8 mouse cellular contexts compared by ENCODE assay signal in the genomic region with DNA sequence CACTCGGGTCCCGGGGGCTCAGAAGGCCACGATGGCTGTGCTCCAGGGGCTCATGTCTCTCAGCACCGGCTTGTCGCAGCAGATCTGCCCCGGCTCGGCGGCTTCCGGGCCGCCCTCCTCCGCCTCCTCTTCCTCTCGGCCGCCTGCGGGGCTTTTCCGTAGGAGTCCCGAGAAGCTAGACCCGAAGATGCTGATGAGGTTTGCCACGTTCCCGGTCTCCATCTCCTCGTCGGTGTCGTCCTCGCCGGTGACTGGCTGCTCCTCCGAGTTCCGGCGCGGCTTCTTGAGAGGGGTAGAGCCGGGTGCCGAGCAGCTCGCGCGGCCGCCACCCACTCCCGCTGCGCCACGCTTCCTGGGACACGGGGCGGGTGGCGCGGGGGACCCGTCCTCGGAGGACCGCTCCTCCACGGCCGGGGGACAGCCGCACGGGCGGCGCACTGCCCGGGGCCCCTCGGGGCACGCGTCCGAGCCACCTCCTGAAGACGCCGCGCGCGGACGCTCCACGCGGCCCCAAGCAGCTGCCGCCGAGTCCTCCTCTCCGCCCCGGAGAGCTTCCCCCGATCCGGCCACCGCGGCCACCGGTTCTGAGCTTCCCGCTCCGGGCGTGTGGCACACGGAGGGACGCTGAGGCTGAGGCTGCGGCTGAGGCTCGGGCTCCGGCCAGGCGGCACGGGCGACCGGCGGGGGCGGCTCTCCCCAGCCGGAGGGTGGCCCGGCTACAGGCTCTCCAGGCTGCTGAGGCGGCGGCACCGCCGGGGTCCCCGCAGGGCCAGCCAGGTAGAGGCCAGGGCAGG. TPM values are rescaled to one million over a fixed set of nuclear protein-coding genes. Genes with fewer than 3 reads are reported as not detected.
A peak's percentile ranks its signal among the peaks of the same experiment; 100 is the strongest.
DNase-seq lines count a peak whose midpoint lies in the region; ATAC-seq and TF ChIP-seq lines count a peak whose summit lies in the region.

No protein-coding gene starts in this region.

- H3K79me2 ChIP-seq in CH12.LX (replicated peaks; ENCODE audit: control insufficient read depth, extremely low read depth, insufficient read depth, poor library complexity, severe bottlenecking): peaks cover 23% of the 10 kb centered on the region

- under 1% methylated on average over 85 of the region's 93 CpGs for WGBS in embryonic facial prominence, embryonic 13.5 days
- WGBS in heart, embryonic 15.5 days: under 1% methylated on average over 84 of the region's 93 CpGs
- 1% methylated on average over 72 of the region's 93 CpGs for WGBS in lung, embryonic 16.5 days

- no peak for TF ChIP-seq RAD21 in CH12.LX (IDR thresholded peaks at IDR 0.05; ENCODE audit: low read depth, low read length)

- no peak for TF ChIP-seq POLR2A in CH12.LX (IDR thresholded peaks at IDR 0.05; ENCODE audit: low read depth, low read length)

- H3K27me3 ChIP-seq in CH12.LX (replicated peaks): no peaks in the 10 kb centered on the region
- H3K27me3 ChIP-seq in embryonic facial prominence, embryonic 13.5 days: no peaks in the 10 kb centered on the region
- no peaks in the 10 kb centered on the region for H3K27me3 ChIP-seq in heart, embryonic 15.5 days
- no peaks in the 10 kb centered on the region for H3K27me3 ChIP-seq in lung, embryonic 16.5 days (ENCODE audit: control insufficient read depth, insufficient read depth, low read depth, low read length)

- no peak overlapping the region for H3K4me2 ChIP-seq in CH12.LX (ENCODE audit: insufficient read depth, low read depth, poor library complexity, severe bottlenecking)
- H3K4me2 ChIP-seq in embryonic facial prominence, embryonic 13.5 days: peak overlapping the region; percentile 86
- H3K4me2 ChIP-seq in heart, embryonic 15.5 days: peak overlapping the region; percentile 76
- peak overlapping the region; percentile 60 for H3K4me2 ChIP-seq in lung, embryonic 16.5 days (ENCODE audit: low read depth, low read length)

- H3K4me3 ChIP-seq in CH12.LX (replicated peaks in 1 of 3; ENCODE audit: low read depth in 2 of 3, low read length in 2 of 3, poor library complexity in 1 of 3): peak overlapping the region; percentile 75 to 95 (median 92)
- H3K4me3 ChIP-seq in embryonic facial prominence, embryonic 13.5 days: peak overlapping the region; percentile 97
- H3K4me3 ChIP-seq in heart, embryonic 15.5 days: peak overlapping the region; percentile 94
- peak overlapping the region; percentile 99 for H3K4me3 ChIP-seq in lung, embryonic 16.5 days (ENCODE audit: low read length)

- DNase-seq in CH12.LX (ENCODE audit: extremely low read depth): no peak
- DNase-seq in adrenal gland, postnatal 10 days: peak; percentile 69
- DNase-seq in kidney, postnatal 14 days: peak; percentile 66
- peak; percentile 29 for DNase-seq in retina, postnatal 7 days (ENCODE audit: low read depth, low spot score)
- peak; percentile 78 to 79 for DNase-seq in thymus, postnatal 36 days

- H3K4me1 ChIP-seq in CH12.LX (ENCODE audit: control insufficient read depth in 1 of 2, insufficient read depth in 2 of 2): peaks cover 0 to 24% of the 10 kb centered on the region in 2 experiments; a peak in 2 of 4 replicates
- peaks cover 25% of the 10 kb centered on the region for H3K4me1 ChIP-seq in embryonic facial prominence, embryonic 13.5 days
- peaks cover 33% of the 10 kb centered on the region for H3K4me1 ChIP-seq in heart, embryonic 15.5 days (replicated peaks)
- peaks cover 33% of the 10 kb centered on the region for H3K4me1 ChIP-seq in lung, embryonic 16.5 days (replicated peaks; ENCODE audit: control insufficient read depth, insufficient read depth, low read length)

- peak overlapping the region; percentile 90 for H3K9ac ChIP-seq in CH12.LX (ENCODE audit: insufficient read depth, low read depth)
- peak overlapping the region; percentile 99 for H3K9ac ChIP-seq in embryonic facial prominence, embryonic 13.5 days
- H3K9ac ChIP-seq in heart, embryonic 15.5 days: peak overlapping the region; percentile 99
- peak overlapping the region; percentile 99 for H3K9ac ChIP-seq in lung, embryonic 16.5 days (ENCODE audit: low read length)

- no peaks in the 10 kb centered on the region for H3K9me3 ChIP-seq in CH12.LX (replicated peaks; ENCODE audit: low read length)
- H3K9me3 ChIP-seq in embryonic facial prominence, embryonic 13.5 days: no peaks in the 10 kb centered on the region
- H3K9me3 ChIP-seq in heart, embryonic 15.5 days (replicated peaks): no peaks in the 10 kb centered on the region
- no peaks in the 10 kb centered on the region for H3K9me3 ChIP-seq in lung, embryonic 16.5 days (ENCODE audit: control insufficient read depth, low read length)

- peak; percentile 62 for ATAC-seq in embryonic facial prominence, embryonic 13.5 days (ENCODE audit: insufficient number of reproducible peaks, insufficient read depth, low FRiP score, low TSS enrichment, low read depth)
- peak; percentile 40 for ATAC-seq in heart, embryonic 15.5 days (replicated peaks; ENCODE audit: insufficient number of reproducible peaks, insufficient read depth, low FRiP score, low read depth)
- ATAC-seq in lung, embryonic 16.5 days (ENCODE audit: low read depth): peak; percentile 47

- peak overlapping the region; percentile 82 for H3K27ac ChIP-seq in CH12.LX (ENCODE audit: insufficient read depth, low read depth)
- H3K27ac ChIP-seq in embryonic facial prominence, embryonic 13.5 days: peak overlapping the region; percentile 89
- H3K27ac ChIP-seq in heart, embryonic 15.5 days: peak overlapping the region; percentile 89
- H3K27ac ChIP-seq in lung, embryonic 16.5 days (ENCODE audit: low read length): peak overlapping the region; percentile 89

- in situ Hi-C loops in CH12.LX (cut with MboI; ENCODE audit: low pct_ligation_motif_present, low pct_unique_long_range_greater_than_20kb, low sequenced_read_pairs): loop anchor here (5.0 kb wide), 1 partner anchor 44 kb away; no protein-coding TSS in a partner anchor

- H3K36me3 ChIP-seq in CH12.LX (replicated peaks in 1 of 2; ENCODE audit: control insufficient read depth in 1 of 2, insufficient read depth in 1 of 2, low read length in 1 of 2): peaks cover 0 to 9% of the 10 kb centered on the region in 2 experiments
- 0 out of 2 replicates have a peak, but pooled peaks cover 6% of the 10 kb centered on the region for H3K36me3 ChIP-seq in embryonic facial prominence, embryonic 13.5 days
- no peaks in the 10 kb centered on the region for H3K36me3 ChIP-seq in heart, embryonic 15.5 days
- H3K36me3 ChIP-seq in lung, embryonic 16.5 days (ENCODE audit: control insufficient read depth, insufficient read depth, low read length): no peaks in the 10 kb centered on the region

- TF ChIP-seq EP300 in CH12.LX (IDR thresholded peaks at IDR 0.05; ENCODE audit: low read length): no peak

- no peak for TF ChIP-seq CTCF in CH12.LX (conservative IDR thresholded peaks at IDR 0.05 in 1 of 2, IDR thresholded peaks at IDR 0.05 in 1 of 2; ENCODE audit: low read depth in 2 of 2, low read length in 2 of 2)

- dilution Hi-C loops in CH12.LX (cut with MboI; ENCODE audit: extremely low pct_ligation_motif_present, extremely low pct_unique_long_range_greater_than_20kb, low sequenced_read_pairs): no loop called here

TF ChIP-seq in CH12.LX, 34 proteins besides CTCF, POLR2A, EP300 and RAD21 (continues in another document):
- TF ChIP-seq NRF1 (IDR thresholded peaks at IDR 0.05; ENCODE audit: low read depth, low read length) (peak; percentile 11; the same call in 1 of the 2 replicates), USF1 (IDR thresholded peaks at IDR 0.05; ENCODE audit: low read depth, low read length) (no peak), ZC3H11A (IDR thresholded peaks at IDR 0.05; ENCODE audit: low read depth, low read length) (no peak), TBP (conservative IDR thresholded peaks at IDR 0.05; ENCODE audit: low read depth, low read length) (no peak), JUND (conservative IDR thresholded peaks at IDR 0.05; ENCODE audit: low read depth, low read length) (no peak), BHLHE40 (IDR thresholded peaks at IDR 0.05; ENCODE audit: low read depth, low read length) (peak; percentile 43; the same call in 1 of the 2 replicates), ZMIZ1 (IDR thresholded peaks at IDR 0.05; ENCODE audit: low read depth, low read length) (no peak), UBTF (IDR thresholded peaks at IDR 0.05; ENCODE audit: low read depth, low read length) (peak; percentile 27; the same call in 1 of the 2 replicates), MXI1 (IDR thresholded peaks at IDR 0.05; ENCODE audit: low read depth, low read length) (peak; percentile 68; the same call in 1 of the 2 replicates), USF2 (conservative IDR thresholded peaks at IDR 0.05; ENCODE audit: low read depth, low read length) (no peak), ETS1 (conservative IDR thresholded peaks at IDR 0.05; ENCODE audit: low read depth, low read length) (no peak), CHD2 (IDR thresholded peaks at IDR 0.05; ENCODE audit: low read length) (no peak), MEF2A (IDR thresholded peaks at IDR 0.05; ENCODE audit: borderline replicate concordance, low read depth, low read length) (no peak)

RNA-seq across cellular contexts. Expression of a gene that starts 0.8 kb away (rescaled TPM):
- 53.0 and 59.3 TPM in 2 replicates for total RNA-seq in CH12.LX (2012; rRNA removed)
- total RNA-seq in CH12.LX (2014; rRNA removed): 47.7 and 54.2 TPM in 2 replicates
- 58.8 and 59.7 TPM in 2 replicates for polyA plus RNA-seq in CH12.LX (2012; ENCODE audit: insufficient read length, low read depth)
- total RNA-seq in adrenal gland, postnatal 10 days (2021): 10 to 100 TPM; 10.8 to 12.6 TPM
- polyA plus RNA-seq in embryonic facial prominence, embryonic 13.5 days (2015; fragmentation: Nextera tagmentation; extraction: Ambion mirVana): 7.5 and 9.2 TPM in 2 replicates
- 5.0 and 5.5 TPM in 2 replicates for polyA plus RNA-seq in heart, embryonic 15.5 days (2015; fragmentation: Nextera tagmentation; extraction: Ambion mirVana)
- 4.3 and 4.5 TPM in 2 replicates for polyA plus RNA-seq in lung, embryonic 16.5 days (2015; fragmentation: Nextera tagmentation; extraction: Ambion mirVana)

RNA-seq across cellular contexts. Expression of a gene that starts 47.9 kb away (rescaled TPM):
- total RNA-seq in CH12.LX (2012; rRNA removed) (3.5 and 4.3 TPM in 2 replicates), CH12.LX (2014; rRNA removed) (7.1 and 7.9 TPM in 2 replicates)
- polyA plus RNA-seq in CH12.LX (2012; ENCODE audit: insufficient read length, low read depth): 6.1 and 7.6 TPM in 2 replicates
- 10 to 100 TPM; 13.4 to 18.6 TPM for total RNA-seq in adrenal gland, postnatal 10 days (2021)
- polyA plus RNA-seq in embryonic facial prominence, embryonic 13.5 days (2015; fragmentation: Nextera tagmentation; extraction: Ambion mirVana): 9.1 and 11.8 TPM in 2 replicates
- polyA plus RNA-seq in heart, embryonic 15.5 days (2015; fragmentation: Nextera tagmentation; extraction: Ambion mirVana): 6.6 and 7.1 TPM in 2 replicates
- 13.9 and 14.0 TPM in 2 replicates for polyA plus RNA-seq in lung, embryonic 16.5 days (2015; fragmentation: Nextera tagmentation; extraction: Ambion mirVana)

RNA-seq across cellular contexts. Expression of a gene that starts 59.8 kb away (rescaled TPM):
- total RNA-seq in CH12.LX (2012; rRNA removed) (26.4 and 31.8 TPM in 2 replicates), CH12.LX (2014; rRNA removed) (26.0 and 30.8 TPM in 2 replicates)
- polyA plus RNA-seq in CH12.LX (2012; ENCODE audit: insufficient read length, low read depth): 33.4 and 35.3 TPM in 2 replicates
- 10 to 100 TPM; 47.9 to 65.0 TPM for total RNA-seq in adrenal gland, postnatal 10 days (2021)
- polyA plus RNA-seq in embryonic facial prominence, embryonic 13.5 days (2015; fragmentation: Nextera tagmentation; extraction: Ambion mirVana): 97.1 and 99.7 TPM in 2 replicates
- 47.7 and 57.0 TPM in 2 replicates for polyA plus RNA-seq in heart, embryonic 15.5 days (2015; fragmentation: Nextera tagmentation; extraction: Ambion mirVana)
- 72.8 and 75.5 TPM in 2 replicates for polyA plus RNA-seq in lung, embryonic 16.5 days (2015; fragmentation: Nextera tagmentation; extraction: Ambion mirVana)
